ENCODE assay signal across 17 mouse cellular contexts in the genomic region with DNA sequence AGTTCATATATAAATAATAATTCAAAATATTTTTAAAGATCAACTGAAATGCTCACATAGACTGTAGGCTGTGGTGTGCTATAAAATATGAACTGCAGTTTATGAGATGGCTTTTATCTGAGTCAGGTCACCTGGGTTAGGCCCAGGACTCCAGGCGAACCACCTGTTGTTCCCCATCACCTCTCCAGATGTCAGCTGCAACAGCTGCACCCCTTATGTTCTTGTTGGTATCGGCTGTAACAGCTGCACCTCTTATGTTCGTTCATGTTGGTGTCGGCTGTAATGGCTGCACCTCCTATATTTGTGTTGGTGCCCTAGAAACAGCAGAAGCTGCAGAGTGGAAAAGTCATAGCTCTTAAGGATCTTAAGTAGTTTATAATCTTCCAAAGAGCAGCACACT. TPM values are rescaled to one million over a fixed set of nuclear protein-coding genes. Genes with fewer than 3 reads are reported as not detected.
"Had no signal": no experiment of that assay in that cellular context is flagged by ENCODE, and none has a peak within 500 bp of the region (broad histone marks: within the 10 kb centered on the region; RNA-seq: fewer than 3 reads in every experiment).

No protein-coding gene starts in this region.

- H3K9ac ChIP-seq: limb, embryonic 12.5 days; liver, embryonic 15.5 days; midbrain, embryonic 12.5 days had no signal

- H3K27me3 ChIP-seq: limb, embryonic 12.5 days; liver, embryonic 15.5 days had no signal

- H3K4me3 ChIP-seq: layer of hippocampus, adult 2 months; left cerebral cortex, adult 2 months; limb, embryonic 12.5 days; liver, embryonic 15.5 days; megakaryocyte, embryonic 14.5 days; midbrain, embryonic 12.5 days had no signal

- H3K9me3 ChIP-seq: limb, embryonic 12.5 days; liver, embryonic 15.5 days; midbrain, embryonic 12.5 days had no signal

- H3K4me1 ChIP-seq: liver, embryonic 15.5 days had no signal

- H3K36me3 ChIP-seq: limb, embryonic 12.5 days; liver, embryonic 15.5 days; midbrain, embryonic 12.5 days had no signal

- DNase-seq: kidney, adult 11 months; kidney, postnatal 36 days; lung, adult 2 months; lung, postnatal 4 days; right cerebral cortex, adult 18-20 months; right cerebral cortex, postnatal 25 days; thymus, postnatal 36 days had no signal

- ATAC-seq: lung, postnatal 0 days; midbrain, embryonic 16.5 days had no signal

- H3K4me2 ChIP-seq: limb, embryonic 12.5 days; liver, embryonic 11.5 days; liver, embryonic 15.5 days; midbrain, embryonic 12.5 days had no signal

- H3K27ac ChIP-seq: kidney, postnatal 0 days; layer of hippocampus, adult 2 months; left cerebral cortex, adult 2 months; limb, embryonic 12.5 days; liver, embryonic 15.5 days; midbrain, embryonic 12.5 days had no signal

RNA-seq across cellular contexts. Expression of a gene that starts 12.1 kb away (rescaled TPM):
- polyA plus RNA-seq: midbrain, embryonic 16.5 days had no signal
